Mouse (Mus musculus): ENCODE results near the gene Slc50a1. TPM values are rescaled to one million over a fixed set of nuclear protein-coding genes. Genes with fewer than 3 reads are reported as not detected.
A peak's percentile ranks its signal among the peaks of the same experiment; 100 is the strongest.

Gene Slc50a1
- polyA plus RNA-seq (2015; fragmentation: Nextera tagmentation; extraction: Ambion mirVana) = 44.0 and 45.5 TPM in 2 replicates

DNA sequence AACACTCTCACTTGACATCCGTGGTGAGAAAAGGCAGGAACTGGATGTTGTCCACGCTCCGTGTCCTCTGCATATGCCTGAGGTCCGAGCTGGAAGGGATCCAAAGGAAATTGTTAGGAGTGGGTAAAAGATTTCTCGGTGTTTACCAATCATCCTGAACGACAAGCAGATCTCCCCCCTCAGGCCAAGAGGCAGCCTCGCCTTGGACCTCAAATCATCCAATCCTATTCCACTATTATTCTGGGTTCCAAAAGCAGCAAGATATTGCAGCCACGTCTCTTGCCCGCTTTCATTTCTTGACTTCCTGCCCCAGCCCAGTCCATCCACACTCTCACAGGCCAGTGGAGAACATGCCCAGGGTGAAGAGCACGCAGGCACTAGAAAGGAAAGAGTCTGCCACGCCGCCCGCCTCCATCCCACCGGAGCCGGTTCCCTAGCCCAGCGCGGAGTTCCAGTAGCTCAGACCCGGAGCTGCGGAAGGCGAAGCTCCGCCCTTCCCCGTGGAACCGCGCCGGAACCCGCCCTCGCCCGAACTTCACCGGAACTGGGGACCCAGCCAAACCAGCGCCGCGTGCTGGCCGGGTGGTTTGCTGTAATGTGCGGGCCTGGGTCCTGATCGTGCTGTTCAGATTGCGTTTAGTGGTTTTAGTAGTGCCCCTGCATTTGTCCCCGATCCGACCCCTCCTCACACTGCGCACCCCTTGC is at the start of gene Slc50a1:
Gene Slc50a1 (minus strand): TSS at position 520 of the 705 bp plus-strand sequence.
- no peaks in the 10 kb centered on the region for H3K9me3 ChIP-seq
- no peaks in the 10 kb centered on the region for H3K36me3 ChIP-seq
- H3K4me1 ChIP-seq (replicated peaks) = peaks cover 52% of the 10 kb centered on the region
- WGBS = 4% methylated on average over 39 of the region's 39 CpGs
- ATAC-seq (ENCODE audit: low read depth) = peak; percentile 21
- H3K4me3 ChIP-seq = peak within 1 kb of the TSS; percentile 51
- H3K4me2 ChIP-seq = peak within 1 kb of the TSS; percentile 81
- peak within 1 kb of the TSS; percentile 80 for H3K9ac ChIP-seq
- peak within 1 kb of the TSS; percentile 74 for H3K27ac ChIP-seq (replicated peaks)
- no peaks in the 10 kb centered on the region for H3K27me3 ChIP-seq

DNA sequence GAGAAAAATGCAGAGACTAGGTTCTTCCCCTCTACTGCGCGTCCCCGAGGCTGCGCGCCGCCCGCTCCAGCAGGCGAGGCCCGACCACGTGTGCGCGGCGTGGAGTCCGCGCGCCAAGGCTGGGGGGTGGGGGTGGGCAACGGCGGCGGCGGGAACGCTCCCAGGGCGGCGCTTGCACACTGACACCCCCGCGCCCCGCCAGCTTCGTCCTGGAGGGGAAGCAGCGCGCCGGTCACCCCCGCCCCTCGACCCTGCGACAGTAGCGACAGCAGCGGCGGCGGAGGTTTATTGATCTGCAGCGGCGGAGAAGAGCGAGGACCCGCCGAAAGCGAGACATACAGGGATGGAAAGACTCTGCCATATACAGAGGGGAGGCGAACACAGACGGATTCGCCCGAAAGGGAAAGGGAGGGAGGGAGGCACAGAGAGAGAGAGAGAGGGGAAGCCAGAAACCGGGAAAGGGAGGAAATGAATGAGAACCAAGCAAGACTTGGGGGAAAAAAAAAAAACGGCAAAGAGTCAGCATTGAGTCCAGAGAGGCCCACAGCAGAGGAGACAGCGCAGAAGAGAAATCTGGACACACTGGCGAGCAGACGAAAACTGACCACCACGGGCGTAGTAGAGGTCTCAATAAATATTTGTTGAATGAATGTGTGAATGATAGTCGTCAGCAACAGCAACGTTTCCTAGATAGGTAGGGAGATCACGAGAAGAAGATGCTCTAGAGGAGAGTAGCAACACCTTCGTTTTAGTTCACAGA is 49.4 kb upstream of the Slc50a1 start:
- Histone ChIP-seq H3K4me3 (peak overlapping the region; percentile 76), H3K27me3 (peaks cover 22% of the 10 kb centered on the region), H3K27ac (replicated peaks) (peak overlapping the region; percentile 97), H3K9me3 (no peaks in the 10 kb centered on the region), H3K4me1 (replicated peaks) (peaks cover 82% of the 10 kb centered on the region), H3K4me2 (peak overlapping the region; percentile 83), H3K9ac (peak overlapping the region; percentile 96), H3K36me3 (peaks cover 16% of the 10 kb centered on the region)
- WGBS = 2% methylated on average over 58 of the region's 58 CpGs
- ATAC-seq (ENCODE audit: low read depth) = no peak

DNA sequence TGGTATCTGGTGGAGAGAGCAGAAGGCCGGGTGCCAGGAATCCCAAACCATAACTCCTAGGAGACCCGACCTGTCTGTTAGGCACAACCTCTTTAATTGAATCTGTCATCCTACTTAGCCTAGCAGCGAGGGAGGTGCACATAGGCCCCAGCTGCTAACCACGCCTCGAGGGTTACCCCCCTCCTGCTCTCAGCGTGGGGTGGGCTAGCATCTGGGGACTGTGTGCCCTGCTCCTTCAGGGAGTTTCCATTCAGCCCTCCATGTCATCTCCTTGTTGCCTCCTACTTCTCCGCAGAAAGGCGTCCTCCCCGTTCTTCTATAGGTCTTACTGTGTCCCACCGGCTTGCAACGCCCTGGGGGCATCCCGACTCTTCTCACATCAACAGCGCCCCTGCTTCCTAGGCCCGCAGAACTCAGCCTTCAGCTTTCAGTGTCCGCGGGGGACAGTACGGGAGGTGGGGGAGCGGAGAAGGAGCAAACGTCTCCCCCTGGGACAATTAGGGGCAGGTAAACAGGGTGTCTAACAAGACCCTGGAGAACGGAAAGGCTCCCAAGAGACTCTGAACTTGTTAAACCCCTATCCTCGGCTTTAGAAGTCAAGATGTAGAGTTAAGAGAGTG is 48.7 kb upstream of the Slc50a1 start:
- H3K4me1 ChIP-seq (replicated peaks) = peaks cover 83% of the 10 kb centered on the region
- H3K27me3 ChIP-seq = peaks cover 22% of the 10 kb centered on the region
- peak overlapping the region; percentile 83 for H3K4me2 ChIP-seq
- peak overlapping the region; percentile 97 for H3K27ac ChIP-seq (replicated peaks)
- ATAC-seq (ENCODE audit: low read depth) = no peak
- H3K9me3 ChIP-seq = no peaks in the 10 kb centered on the region
- peak overlapping the region; percentile 76 for H3K4me3 ChIP-seq
- H3K36me3 ChIP-seq = peaks cover 23% of the 10 kb centered on the region
- peak overlapping the region; percentile 96 for H3K9ac ChIP-seq
- WGBS = 8% methylated on average over 21 of the region's 21 CpGs

DNA sequence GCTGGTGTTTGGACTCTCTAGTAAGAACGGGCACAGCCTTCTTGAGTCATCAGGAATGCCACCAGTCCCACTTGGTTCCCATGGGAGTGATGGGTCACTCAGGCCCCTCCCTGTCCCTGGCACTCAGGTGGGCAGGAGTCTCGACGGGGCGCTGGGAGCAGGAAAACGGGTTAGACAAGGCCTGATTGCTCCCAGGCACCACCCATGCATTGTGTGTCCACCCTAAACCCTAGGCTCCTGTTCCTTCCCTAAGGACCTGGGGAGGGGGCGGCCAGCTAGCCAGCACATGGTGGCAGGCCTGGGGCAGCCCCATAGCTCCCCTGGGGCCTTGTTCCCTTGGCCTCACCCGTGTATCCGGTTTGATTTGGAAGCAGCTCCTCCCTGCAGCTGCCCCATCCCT is 47.9 kb upstream of the Slc50a1 start:
- no peak for ATAC-seq (ENCODE audit: low read depth)
- WGBS = 73% methylated on average over 8 of the region's 8 CpGs
- peak overlapping the region; percentile 51; the same call in 1 of the 2 replicates for H3K4me2 ChIP-seq

DNA sequence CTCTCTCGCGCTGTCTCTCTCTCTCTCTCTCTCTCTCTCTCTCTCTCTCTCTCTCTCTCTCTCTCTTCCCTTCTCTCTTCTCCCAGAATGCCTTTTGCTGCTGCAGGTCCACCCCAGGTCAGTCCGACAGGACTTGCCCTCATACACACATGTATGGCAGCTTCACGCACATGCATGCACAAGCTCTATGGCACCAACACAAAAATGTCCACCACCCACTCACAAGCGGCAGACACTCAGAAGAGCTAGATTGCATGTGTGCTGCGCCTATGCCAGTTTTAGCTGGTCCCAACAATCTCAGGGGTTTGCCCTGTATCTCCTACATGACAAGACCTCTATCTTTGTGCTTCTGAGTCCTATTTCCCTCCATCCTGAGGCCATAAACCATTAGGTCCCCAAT is 46.9 kb upstream of the Slc50a1 start:
- H3K4me3 ChIP-seq = no peak overlapping the region
- H3K9me3 ChIP-seq = no peaks in the 10 kb centered on the region
- H3K36me3 ChIP-seq = peaks cover 36% of the 10 kb centered on the region
- 56% methylated on average over 6 of the region's 6 CpGs for WGBS
- peaks cover 22% of the 10 kb centered on the region for H3K27me3 ChIP-seq
- H3K9ac ChIP-seq = peak overlapping the region; percentile 56
- H3K4me2 ChIP-seq = peak overlapping the region; percentile 51
- no peak for ATAC-seq (ENCODE audit: low read depth)
- H3K4me1 ChIP-seq (replicated peaks) = peaks cover 76% of the 10 kb centered on the region
- H3K27ac ChIP-seq (replicated peaks) = peak overlapping the region; percentile 43; the same call in 1 of the 2 replicates

More for the DNA sequence above, 47.9 kb upstream of the Slc50a1 start:
- peak overlapping the region; percentile 3; the same call in 1 of the 2 replicates for H3K9ac ChIP-seq
- H3K4me1 ChIP-seq (replicated peaks) = peaks cover 82% of the 10 kb centered on the region
- no peak overlapping the region for H3K27ac ChIP-seq (replicated peaks)
- no peak overlapping the region for H3K4me3 ChIP-seq
- peaks cover 22% of the 10 kb centered on the region for H3K27me3 ChIP-seq
- peaks cover 28% of the 10 kb centered on the region for H3K36me3 ChIP-seq
- no peaks in the 10 kb centered on the region for H3K9me3 ChIP-seq

DNA sequence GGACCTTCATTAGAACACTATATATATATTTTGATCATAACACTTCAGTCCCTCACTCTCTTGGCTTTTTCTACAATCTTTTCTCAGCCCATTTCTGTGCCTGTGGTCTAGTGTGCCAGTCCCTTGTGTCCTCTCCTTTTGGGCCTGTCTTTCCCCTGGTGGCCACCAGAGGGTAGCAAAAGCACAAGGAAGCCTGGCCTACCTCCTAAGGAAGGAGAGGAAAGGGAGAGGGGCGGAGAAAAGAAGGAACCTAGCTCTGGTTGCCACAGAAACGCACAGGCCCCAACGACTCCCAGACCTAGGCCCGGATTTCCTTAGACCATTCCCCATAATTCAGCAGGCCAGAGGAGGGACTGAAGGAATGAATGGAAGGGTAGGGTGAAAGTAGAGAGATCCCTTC is 46.5 kb upstream of the Slc50a1 start:
- H3K9ac ChIP-seq = peak overlapping the region; percentile 56
- H3K27ac ChIP-seq (replicated peaks) = peak overlapping the region; percentile 43; the same call in 1 of the 2 replicates

DNA sequence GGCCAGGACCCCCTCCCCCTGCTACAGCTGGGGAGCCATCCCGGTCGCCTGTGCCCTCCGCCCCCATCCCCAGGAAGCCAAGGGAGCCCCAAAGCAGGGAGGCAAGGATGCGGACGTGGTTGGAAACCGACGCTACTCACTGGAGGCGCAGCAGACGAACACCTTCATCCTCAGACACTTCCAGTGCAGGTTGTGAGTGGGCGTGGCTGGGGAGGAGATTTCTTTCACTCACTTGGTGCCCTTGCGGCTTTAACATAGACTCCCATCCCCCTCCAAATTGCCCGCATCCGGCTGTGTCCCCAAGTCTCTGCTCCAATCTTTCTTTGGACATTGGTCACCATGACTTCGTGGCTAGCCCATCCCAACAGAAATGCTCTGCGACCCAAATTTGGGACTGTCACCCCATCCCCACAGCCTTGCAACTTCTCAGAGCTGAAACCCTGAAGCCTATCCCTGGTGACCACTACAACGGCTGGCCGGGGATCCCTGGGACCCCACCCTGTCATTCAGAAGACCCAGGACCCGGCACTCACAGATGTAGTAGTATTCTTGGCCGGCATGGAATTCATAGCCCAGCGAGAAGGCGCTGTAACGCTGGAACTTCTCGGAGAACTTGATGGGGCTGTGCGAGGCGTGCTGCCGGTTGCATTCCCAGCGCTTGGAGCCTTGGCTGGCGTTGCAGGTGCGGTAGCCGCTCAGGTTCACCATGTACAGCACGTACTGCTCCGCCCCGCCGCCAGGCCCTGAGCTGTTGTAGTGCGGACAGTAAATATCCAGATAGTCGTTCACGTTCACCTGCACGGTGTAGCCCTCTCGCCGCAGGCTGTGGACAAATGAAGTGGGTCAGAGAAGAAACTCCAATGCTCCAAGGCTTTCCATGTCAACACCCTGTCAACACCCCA is 45.8 kb upstream of the Slc50a1 start:
- 9% methylated on average over 40 of the region's 40 CpGs for WGBS
- Histone ChIP-seq H3K9ac (peak overlapping the region; percentile 56), H3K9me3 (no peaks in the 10 kb centered on the region), H3K27me3 (peaks cover 22% of the 10 kb centered on the region), H3K4me3 (peak overlapping the region; percentile 19), H3K4me2 (peak overlapping the region; percentile 51), H3K36me3 (peaks cover 36% of the 10 kb centered on the region), H3K27ac (replicated peaks) (peak overlapping the region; percentile 28; the same call in 1 of the 2 replicates), H3K4me1 (replicated peaks) (peaks cover 65% of the 10 kb centered on the region)
- ATAC-seq (ENCODE audit: low read depth) = no peak

More for the DNA sequence above, 46.5 kb upstream of the Slc50a1 start:
- peaks cover 71% of the 10 kb centered on the region for H3K4me1 ChIP-seq (replicated peaks)
- peaks cover 22% of the 10 kb centered on the region for H3K27me3 ChIP-seq
- H3K36me3 ChIP-seq = peaks cover 36% of the 10 kb centered on the region
- ATAC-seq (ENCODE audit: low read depth) = peak; percentile 9; the same call in 1 of the 2 replicates
- H3K4me2 ChIP-seq = peak overlapping the region; percentile 51
- peak overlapping the region; percentile 6 for H3K4me3 ChIP-seq
- 0% methylated on average over 4 of the region's 4 CpGs for WGBS
- no peaks in the 10 kb centered on the region for H3K9me3 ChIP-seq

DNA sequence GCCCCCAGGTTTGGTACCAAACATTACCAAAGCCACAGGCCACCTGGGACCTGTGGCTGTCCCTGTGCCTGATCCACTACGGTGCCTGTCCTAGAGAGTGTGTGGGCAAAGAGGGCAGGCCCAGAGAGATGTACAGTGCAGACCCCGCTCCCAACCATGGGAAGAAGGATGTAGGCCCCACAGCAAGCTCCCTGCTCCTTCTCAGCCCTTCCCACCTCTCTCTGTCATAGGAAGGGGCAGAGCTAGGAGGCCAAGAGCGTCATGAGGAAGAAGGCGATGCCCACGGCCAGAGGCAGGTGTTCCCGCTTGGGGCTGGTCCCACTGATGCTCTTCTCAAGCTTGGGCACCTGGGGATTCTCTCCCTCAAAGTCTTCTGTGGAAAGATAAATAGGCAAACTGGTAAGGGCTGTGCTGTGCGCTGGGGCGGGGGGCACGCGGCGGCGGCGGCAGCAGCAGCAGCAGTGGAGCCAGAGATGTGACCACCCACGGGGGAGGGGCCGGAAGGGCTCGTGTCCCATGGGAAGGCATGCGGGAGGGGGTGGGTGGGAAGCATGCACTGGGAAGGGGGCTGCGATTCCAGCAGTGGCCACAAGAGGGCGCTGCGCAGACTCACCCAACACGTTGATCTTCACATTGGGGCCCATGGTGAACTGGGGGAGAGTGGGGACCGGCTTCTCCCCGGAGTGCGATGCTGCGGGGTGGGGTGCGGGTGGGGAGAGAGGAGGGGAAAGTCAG is 45.0 kb upstream of the Slc50a1 start:
- H3K4me2 ChIP-seq = peak overlapping the region; percentile 51
- H3K4me1 ChIP-seq (replicated peaks) = peaks cover 57% of the 10 kb centered on the region
- 0 out of 2 replicates have a peak, but pooled peaks have one; percentile 7 for ATAC-seq (ENCODE audit: low read depth)
- 6% methylated on average over 21 of the region's 26 CpGs for WGBS
- peak overlapping the region; percentile 56; the same call in 1 of the 2 replicates for H3K9ac ChIP-seq
- H3K9me3 ChIP-seq = no peaks in the 10 kb centered on the region
- H3K27me3 ChIP-seq = peaks cover 22% of the 10 kb centered on the region
- no peak overlapping the region for H3K27ac ChIP-seq (replicated peaks)
- H3K36me3 ChIP-seq = peaks cover 36% of the 10 kb centered on the region
- peak overlapping the region; percentile 19 for H3K4me3 ChIP-seq

DNA sequence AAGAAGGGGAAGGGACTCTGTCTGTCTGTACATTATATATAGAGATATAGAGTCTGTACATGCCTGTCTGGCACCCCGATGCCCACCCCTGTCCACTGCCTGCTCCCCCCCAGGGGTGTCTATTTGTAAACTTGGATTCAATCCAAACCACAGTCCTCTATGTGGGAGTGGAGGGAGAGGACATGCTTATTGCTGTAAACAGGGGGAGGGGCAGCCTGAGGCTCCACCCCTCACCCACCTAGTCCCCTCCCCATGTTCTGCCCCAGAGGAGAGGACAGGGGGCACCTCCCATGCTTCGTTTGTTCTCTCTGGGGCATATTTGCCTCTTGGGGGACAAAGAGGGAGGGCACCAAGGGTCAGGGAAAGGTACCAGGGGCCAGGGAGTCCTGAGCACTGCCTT is 44.4 kb upstream of the Slc50a1 start:
- Histone ChIP-seq H3K9me3 (no peaks in the 10 kb centered on the region), H3K36me3 (peaks cover 36% of the 10 kb centered on the region), H3K4me3 (0 out of 2 replicates have a peak overlapping the region, but pooled peaks have one; percentile 19), H3K4me1 (replicated peaks) (peaks cover 51% of the 10 kb centered on the region), H3K27ac (replicated peaks) (no peak overlapping the region), H3K4me2 (peak overlapping the region; percentile 51; the same call in 1 of the 2 replicates), H3K27me3 (peaks cover 22% of the 10 kb centered on the region), H3K9ac (0 out of 2 replicates have a peak overlapping the region, but pooled peaks have one; percentile 56)
- WGBS = 32% methylated on average over 2 of the region's 2 CpGs
- no peak for ATAC-seq (ENCODE audit: low read depth)

DNA sequence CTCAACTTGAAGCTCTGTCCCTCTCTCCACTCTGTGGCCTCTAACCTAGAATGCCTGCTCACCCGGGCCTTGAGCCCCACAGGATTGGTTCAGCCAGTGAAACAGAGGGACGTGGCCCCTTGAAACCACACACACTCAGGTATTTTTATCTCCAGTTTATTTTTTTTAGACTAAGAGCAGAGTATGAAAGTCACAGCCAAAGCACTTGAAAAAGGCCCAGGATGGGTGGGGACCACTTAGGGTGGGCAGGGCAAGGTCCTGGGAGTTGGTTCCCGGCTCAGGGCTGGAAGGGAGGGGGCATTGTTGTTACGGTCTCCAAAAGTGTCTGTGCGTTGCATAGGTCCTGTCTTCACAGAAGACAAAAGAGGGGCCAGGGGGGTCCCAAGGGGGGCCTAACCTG is 44.0 kb upstream of the Slc50a1 start:
- no peak for ATAC-seq (ENCODE audit: low read depth)
- peaks cover 36% of the 10 kb centered on the region for H3K36me3 ChIP-seq

More for the DNA sequence above, 44.0 kb upstream of the Slc50a1 start:
- Histone ChIP-seq H3K9me3 (no peaks in the 10 kb centered on the region), H3K4me3 (no peak overlapping the region), H3K9ac (no peak overlapping the region), H3K4me1 (replicated peaks) (peaks cover 47% of the 10 kb centered on the region), H3K4me2 (no peak overlapping the region), H3K27me3 (peaks cover 22% of the 10 kb centered on the region), H3K27ac (replicated peaks) (no peak overlapping the region)
- 74% methylated on average over 5 of the region's 5 CpGs for WGBS

Data from neural tube, embryonic 13.5 days (tissue).